Mouse (Mus musculus) kidney, embryonic 16.5 days (tissue): Measurements from ENCODE around the gene Ormdl3. TPM values are rescaled to one million over a fixed set of nuclear protein-coding genes. Genes with fewer than 3 reads are reported as not detected.

Source experiments
- ATAC-seq: fragments of 200-750 bp; cut with Nextera tagmentation; 2 replicates; pipeline ENCODE4 v1.8.0; 2017; ENCODE audit warnings: moderate TSS enrichment; ENCODE audit not compliant: low FRiP score, low TSS enrichment
- H3K27ac ChIP-seq: fragments of 300-500 bp; sonication (generic); 2 replicates; pipeline ENCODE4 v1.5.1; 2014; ENCODE audit warnings: low read length
- H3K27me3 ChIP-seq: fragments of 300-500 bp; sonication (generic); 2 replicates; pipeline ENCODE4 v1.6.1; 2014; ENCODE audit warnings: low read length, control low read depth, mixed read lengths; ENCODE audit not compliant: insufficient read depth
- H3K36me3 ChIP-seq: fragments of 300-500 bp; sonication (generic); 2 replicates; pipeline ENCODE4 v1.6.1; 2014; ENCODE audit warnings: low read length, control low read depth, mixed read lengths; ENCODE audit not compliant: insufficient read depth
- H3K4me1 ChIP-seq: fragments of 300-500 bp; sonication (generic); 2 replicates; pipeline ENCODE4 v1.6.1; 2014; ENCODE audit warnings: low read length, control low read depth, mixed read lengths; ENCODE audit not compliant: insufficient read depth
- H3K4me2 ChIP-seq: fragments of 300-500 bp; sonication (generic); replicated peaks from 2 replicates; pipeline ENCODE4 v1.6.1; 2014; ENCODE audit warnings: low read depth, low read length
- H3K4me3 ChIP-seq: fragments of 300-500 bp; sonication (generic); 2 replicates; pipeline ENCODE4 v1.5.1; 2014; ENCODE audit warnings: mild to moderate bottlenecking, low read length
- H3K9ac ChIP-seq: fragments of 300-500 bp; sonication (generic); replicated peaks from 2 replicates; pipeline ENCODE4 v1.6.1; 2014; ENCODE audit warnings: low read length
- H3K9me3 ChIP-seq: fragments of 300-500 bp; sonication (generic); 2 replicates; pipeline ENCODE4 v1.6.1; 2016; ENCODE audit warnings: low read length, control low read depth
- WGBS: fragments of 180-500 bp; shearing (Covaris S2); extraction: QIAGEN DNeasy Blood & Tissue Kit; methylation state at CpG from one replicate; pipeline ENCODE4 v1.1.7; 2014; 5-methylcytosine and 5-hydroxymethylcytosine counted together
- polyA plus RNA-seq: library from polyadenylated mRNA; unstranded; fragments of >200 nt; fragmentation: Nextera tagmentation; extraction: Ambion mirVana; gene quantifications from 2 replicates; pipeline ENCODE4 v1.2.1, GENCODE M21; 2015

The Ormdl3 gene
- polyA plus RNA-seq, 1 experiment from 2014 or later, result 67.2 TPM

DNA sequence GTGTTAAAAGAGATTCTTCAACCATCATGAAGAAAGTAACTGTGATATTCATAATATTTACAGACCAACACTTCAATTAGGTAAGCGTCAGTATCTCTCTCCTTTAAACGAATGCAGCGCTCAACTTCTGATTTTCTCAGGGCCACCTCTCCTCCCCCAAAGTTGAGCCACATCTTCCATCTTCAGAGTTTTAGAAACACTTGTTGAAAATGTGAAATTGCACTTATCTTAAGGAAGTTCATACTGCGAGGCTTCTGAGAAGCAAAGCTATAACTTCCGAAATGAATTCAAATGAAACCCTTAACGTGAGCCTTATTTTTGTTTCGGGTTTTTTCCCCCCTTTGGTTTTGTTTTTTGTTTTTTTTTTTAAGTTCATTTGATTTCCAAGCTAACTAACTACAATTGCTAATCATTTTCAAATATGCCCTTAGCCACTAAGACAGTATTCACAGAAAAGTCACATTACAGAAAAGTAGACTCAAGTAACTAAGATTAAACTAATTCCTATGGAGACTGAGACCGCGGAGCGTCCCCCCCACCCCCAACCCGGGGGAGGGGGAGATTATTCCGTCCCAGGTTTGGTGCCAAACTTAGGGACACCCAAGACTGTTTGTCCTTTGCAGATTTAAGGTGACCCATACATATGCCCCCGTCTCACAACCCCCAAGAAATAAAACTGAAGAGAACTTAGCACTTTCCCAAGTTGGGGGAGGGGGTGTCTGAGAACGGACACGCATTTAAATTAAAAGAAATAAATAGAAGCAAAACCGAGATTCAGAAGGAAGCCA lies 42.1 kb downstream of the Ormdl3 start:
- no peaks in the 10 kb centered on the region for H3K36me3 ChIP-seq
- peak overlapping the region; percentile 63 for H3K9ac ChIP-seq
- H3K27me3 ChIP-seq, result peaks cover 63% of the 10 kb centered on the region

GRCm38 (mm10) chr11:98543414-98543813 lies 43.8 kb downstream of the Ormdl3 start:
- no peak for ATAC-seq

More for the DNA sequence above, 42.1 kb downstream of the Ormdl3 start:
- Histone ChIP-seq H3K4me2 (peak overlapping the region; percentile 71), H3K9me3 (0 out of 2 replicates have a peak, but pooled peaks cover 2% of the 10 kb centered on the region), H3K4me1 (no peaks in the 10 kb centered on the region), H3K27ac (no peak overlapping the region), H3K4me3 (peak overlapping the region; percentile 46)
- 5% methylated on average over 16 of the region's 16 CpGs for WGBS
- no peak for ATAC-seq

DNA sequence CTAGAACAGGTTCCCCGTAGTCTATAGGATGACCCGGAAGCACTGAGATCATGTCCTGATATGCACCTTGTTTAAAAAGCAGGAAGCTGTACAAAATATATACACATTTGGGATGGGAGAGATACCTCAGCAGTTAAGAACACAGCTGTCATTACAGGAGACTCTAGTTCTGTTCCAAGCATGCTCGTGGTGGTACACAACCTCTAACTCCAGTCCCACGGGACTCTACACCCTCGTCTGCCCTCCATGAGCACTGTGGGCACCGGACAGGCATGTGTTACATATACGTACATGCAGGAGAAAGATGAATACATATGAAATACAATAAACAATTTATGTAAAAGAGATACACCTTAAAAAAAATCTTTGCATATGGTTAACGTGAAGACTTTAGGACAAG lies 44.6 kb downstream of the Ormdl3 start:
- no peaks in the 10 kb centered on the region for H3K36me3 ChIP-seq
- no peak overlapping the region for H3K4me2 ChIP-seq
- no peak for ATAC-seq
- no peaks in the 10 kb centered on the region for H3K4me1 ChIP-seq
- 0 out of 2 replicates have a peak, but pooled peaks cover 2% of the 10 kb centered on the region for H3K9me3 ChIP-seq
- H3K27ac ChIP-seq, result no peak overlapping the region
- WGBS, result 71% methylated on average over 8 of the region's 8 CpGs
- H3K4me3 ChIP-seq, result no peak overlapping the region
- no peak overlapping the region for H3K9ac ChIP-seq
- H3K27me3 ChIP-seq, result peaks cover 46% of the 10 kb centered on the region

More at GRCm38 (mm10) chr11:98543414-98543813, 43.8 kb downstream of the Ormdl3 start:
- peaks cover 54% of the 10 kb centered on the region for H3K27me3 ChIP-seq
- no peak overlapping the region for H3K27ac ChIP-seq
- no peak overlapping the region for H3K4me2 ChIP-seq
- H3K9me3 ChIP-seq, result 0 out of 2 replicates have a peak, but pooled peaks cover 2% of the 10 kb centered on the region
- 86% methylated on average over 1 of the region's 1 CpGs for WGBS
- no peak overlapping the region for H3K9ac ChIP-seq
- H3K4me1 ChIP-seq, result no peaks in the 10 kb centered on the region
- no peak overlapping the region for H3K4me3 ChIP-seq
- no peaks in the 10 kb centered on the region for H3K36me3 ChIP-seq

- Histone ChIP-seq H3K4me3 (no peak overlapping the region), H3K27ac (no peak overlapping the region), H3K9ac (no peak overlapping the region), H3K27me3 (peaks cover 27% of the 10 kb centered on the region), H3K4me1 (no peaks in the 10 kb centered on the region), H3K4me2 (no peak overlapping the region), H3K9me3 (0 out of 2 replicates have a peak, but pooled peaks cover 2% of the 10 kb centered on the region), H3K36me3 (no peaks in the 10 kb centered on the region)
- no peak for ATAC-seq
- 77% methylated on average over 5 of the region's 5 CpGs for WGBS
Measured at GRCm38 (mm10) chr11:98540319-98540718, 46.8 kb downstream of the Ormdl3 start.

DNA sequence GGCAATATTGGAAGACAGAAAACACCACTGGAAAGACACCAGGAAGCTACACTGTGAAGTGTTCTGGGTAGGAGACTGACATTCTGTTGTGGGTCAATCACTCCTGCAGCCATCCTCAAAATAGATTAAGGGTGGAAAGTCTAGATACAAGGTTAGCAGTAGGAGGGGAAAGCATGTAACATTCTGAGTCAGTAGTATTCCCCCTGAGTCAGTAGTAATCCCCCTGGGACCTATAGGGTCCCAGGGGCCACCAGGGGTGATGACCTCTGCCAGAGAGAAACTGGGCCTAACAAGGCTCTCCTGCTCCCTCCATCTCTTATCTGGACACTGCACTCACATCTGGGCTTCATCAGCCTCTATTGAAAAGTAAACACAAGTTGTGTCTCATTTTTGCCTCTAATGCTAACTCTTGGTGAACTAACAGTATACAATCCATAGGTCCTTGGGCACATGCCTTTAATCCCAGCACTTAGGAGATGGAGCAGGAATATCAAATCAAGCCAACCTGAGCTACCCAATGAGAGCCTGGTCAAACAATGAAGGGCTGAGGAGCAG lies 49.6 kb downstream of the Ormdl3 start:
- ATAC-seq, result no peak
- H3K9ac ChIP-seq, result no peak overlapping the region

More for the DNA sequence above, 49.6 kb downstream of the Ormdl3 start:
- H3K27ac ChIP-seq, result no peak overlapping the region
- no peaks in the 10 kb centered on the region for H3K4me1 ChIP-seq
- H3K36me3 ChIP-seq, result no peaks in the 10 kb centered on the region
- no peak overlapping the region for H3K4me3 ChIP-seq
- H3K4me2 ChIP-seq, result no peak overlapping the region
- H3K27me3 ChIP-seq, result peaks cover 11% of the 10 kb centered on the region
- 0 out of 2 replicates have a peak, but pooled peaks cover 2% of the 10 kb centered on the region for H3K9me3 ChIP-seq

Other genes with a start within 250 kb of the Ormdl3 start
- 5.4 and 5.8 TPM in 2 replicates for gene Ppp1r1b, start 239.0 kb downstream of the Ormdl3 start, polyA plus RNA-seq
- 62.0 and 62.4 TPM in 2 replicates for gene Stard3, start 229.0 kb downstream of the Ormdl3 start, polyA plus RNA-seq
- 2.4 and 2.7 TPM in 2 replicates for gene Tcap, start 203.6 kb downstream of the Ormdl3 start, polyA plus RNA-seq
- gene Pnmt, start 200.9 kb downstream of the Ormdl3 start, polyA plus RNA-seq, result 2.5 and 2.8 TPM in 2 replicates
- 17.6 and 22.3 TPM in 2 replicates for gene Pgap3, start 186.9 kb downstream of the Ormdl3 start, polyA plus RNA-seq
- 54.9 and 57.7 TPM in 2 replicates for gene Erbb2, start 174.9 kb downstream of the Ormdl3 start, polyA plus RNA-seq
- gene Mien1, start 148.4 kb downstream of the Ormdl3 start, polyA plus RNA-seq, result 108 and 113 TPM in 2 replicates
- gene Grb7, start 141.0 kb downstream of the Ormdl3 start, polyA plus RNA-seq, result 86.2 and 87.7 TPM in 2 replicates
- gene Ikzf3, start 41.3 kb downstream of the Ormdl3 start, polyA plus RNA-seq, result 0.44 and 0.54 TPM in 2 replicates
- 0.87 TPM in 1 of 2 replicates, not detected in the other for gene Zpbp2, start 36.3 kb downstream of the Ormdl3 start, polyA plus RNA-seq
- not detected in 2 replicates for gene Lrrc3c, start 10.9 kb upstream of the Ormdl3 start, polyA plus RNA-seq
- gene Gm12355, start 38.3 kb upstream of the Ormdl3 start, polyA plus RNA-seq, result 0.86 and 1.6 TPM in 2 replicates
- not detected in 2 replicates for gene Gsdma3, start 39.0 kb upstream of the Ormdl3 start, polyA plus RNA-seq
- not detected in 2 replicates for gene Gsdma2, start 59.4 kb upstream of the Ormdl3 start, polyA plus RNA-seq
- gene Gsdma, start 77.0 kb upstream of the Ormdl3 start, polyA plus RNA-seq, result not detected in 2 replicates
- 289 and 303 TPM in 2 replicates for gene Psmd3, start 95.2 kb upstream of the Ormdl3 start, polyA plus RNA-seq
- gene Csf3, start 113.9 kb upstream of the Ormdl3 start, polyA plus RNA-seq, result 0.11 TPM in 1 of 2 replicates, not detected in the other
- gene Med24, start 142.1 kb upstream of the Ormdl3 start, polyA plus RNA-seq, result 71.4 and 73.9 TPM in 2 replicates
- 24.4 and 25.9 TPM in 2 replicates for gene Thra, start 153.3 kb upstream of the Ormdl3 start, polyA plus RNA-seq
- 2.2 and 2.4 TPM in 2 replicates for gene Nr1d1, start 188.0 kb upstream of the Ormdl3 start, polyA plus RNA-seq
- 23.7 and 24.2 TPM in 2 replicates for gene Msl1, start 208.1 kb upstream of the Ormdl3 start, polyA plus RNA-seq
- 36.2 and 41.0 TPM in 2 replicates for gene Casc3, start 217.5 kb upstream of the Ormdl3 start, polyA plus RNA-seq
- gene Rapgefl1, start 249.4 kb upstream of the Ormdl3 start, polyA plus RNA-seq, result 1.8 and 2.0 TPM in 2 replicates